Mouse (Mus musculus) cerebral cortex, adult 2 months (tissue): ENCODE measurements around the gene Mitf.

Experiments
- WGBS: fragments of 180-500 bp; shearing (Covaris S2); methylation state at CpG from one replicate; pipeline ENCODE4 v1.1.7; 2018; 5-methylcytosine and 5-hydroxymethylcytosine counted together

The Mitf gene

GRCm38 (mm10) chr6:98046295-98047108 lies 239.7 kb downstream of the Mitf start:
- 46% methylated on average over 11 of the region's 11 CpGs for WGBS

DNA sequence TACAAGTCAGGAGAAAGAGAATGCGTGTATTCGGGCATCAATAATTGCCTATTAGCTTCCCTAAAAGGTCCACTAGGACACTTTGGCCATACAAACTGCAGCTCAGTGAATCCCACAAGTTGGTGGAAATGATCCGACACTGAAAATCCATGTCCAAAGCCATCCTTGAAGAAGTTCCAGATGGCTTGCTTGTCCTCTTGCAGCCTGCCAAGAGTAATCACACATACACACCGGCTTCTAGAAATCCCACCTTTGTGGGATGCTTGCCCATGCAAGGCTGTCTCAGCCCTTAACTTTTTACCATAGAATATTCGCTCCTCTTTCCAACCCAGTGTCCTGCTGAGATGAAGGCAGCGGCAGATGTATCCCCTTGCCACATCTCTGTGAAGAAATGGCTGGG lies 240.9 kb downstream of the Mitf start:
- WGBS, result 75% methylated on average over 6 of the region's 6 CpGs

- WGBS, result 59% methylated on average over 14 of the region's 14 CpGs
Measured at GRCm38 (mm10) chr6:98048671-98049438, 242.0 kb downstream of the Mitf start.

DNA sequence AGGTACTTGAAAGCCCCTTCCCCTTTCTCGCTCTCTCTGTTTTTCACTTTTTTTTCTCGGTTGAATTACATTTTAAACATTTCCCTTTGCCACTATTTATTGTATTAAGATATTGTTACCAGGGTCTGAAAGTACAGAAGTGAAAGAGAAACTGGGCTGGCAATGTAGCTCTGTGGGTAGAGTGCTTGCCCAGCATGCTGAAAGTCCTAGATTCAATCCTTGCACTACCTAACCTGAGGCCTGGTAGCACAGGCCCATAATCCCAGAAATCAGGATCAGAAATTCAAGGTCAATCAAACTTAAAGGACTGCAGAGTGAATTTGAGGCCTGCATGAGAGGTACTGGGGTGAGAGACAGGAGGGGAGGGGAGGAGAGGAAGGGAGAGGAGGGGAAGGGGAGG lies 242.7 kb downstream of the Mitf start:
- WGBS, result 80% methylated on average over 2 of the region's 2 CpGs

- 86% methylated on average over 13 of the region's 13 CpGs for WGBS
Measured at GRCm38 (mm10) chr6:98061878-98062277, 255.0 kb downstream of the Mitf start.

- WGBS, result 66% methylated on average over 5 of the region's 5 CpGs
Measured at GRCm38 (mm10) chr6:98064926-98065325, 258.1 kb downstream of the Mitf start.

GRCm38 (mm10) chr6:98066420-98066819 lies 259.6 kb downstream of the Mitf start:
- 89% methylated on average over 4 of the region's 4 CpGs for whole genome bisulfite sequencing
